Mouse (Mus musculus): Measurements from ENCODE around the gene Tssk1. TPM values are rescaled to one million over a fixed set of nuclear protein-coding genes. Genes with fewer than 3 reads are reported as not detected.

Tssk1 gene
- polyA plus RNA-seq, 2 experiments, result 0.04 TPM; not detected in 1

GRCm38 (mm10) chr16:17929211-17929610, 35.2 kb downstream of the Tssk1 start:
- Histone ChIP-seq H3K9ac (ENCODE audit: low read depth, low read length, severe bottlenecking) (no peak overlapping the region), H3K4me3 (replicated peaks; ENCODE audit: low read length) (no peak overlapping the region), H3K36me3 (ENCODE audit: control insufficient read depth, insufficient read depth, low read length) (peaks cover 14% of the 10 kb centered on the region), H3K4me2 (replicated peaks; ENCODE audit: low read depth, low read length, severe bottlenecking) (no peak overlapping the region; the same call in 1 of the 2 replicates), H3K9me3 (ENCODE audit: control insufficient read depth, low read length) (no peaks in the 10 kb centered on the region), H3K4me1 (ENCODE audit: control insufficient read depth, insufficient read depth, low read length) (no peaks in the 10 kb centered on the region), H3K27me3 (ENCODE audit: control insufficient read depth, insufficient read depth, low read length) (no peaks in the 10 kb centered on the region), H3K27ac (replicated peaks; ENCODE audit: low read depth, low read length) (no peak overlapping the region)
- 27% methylated on average over 2 of the region's 2 CpGs for WGBS
- ATAC-seq (ENCODE audit: low FRiP score, low read depth) (no peak), DNase-seq (ENCODE audit: low spot score) (no peak)
- no peak for TF ChIP-seq POLR2A (IDR thresholded peaks at IDR 0.05; ENCODE audit: borderline replicate concordance, extremely low read depth, insufficient read depth, insufficient read length)

DNA sequence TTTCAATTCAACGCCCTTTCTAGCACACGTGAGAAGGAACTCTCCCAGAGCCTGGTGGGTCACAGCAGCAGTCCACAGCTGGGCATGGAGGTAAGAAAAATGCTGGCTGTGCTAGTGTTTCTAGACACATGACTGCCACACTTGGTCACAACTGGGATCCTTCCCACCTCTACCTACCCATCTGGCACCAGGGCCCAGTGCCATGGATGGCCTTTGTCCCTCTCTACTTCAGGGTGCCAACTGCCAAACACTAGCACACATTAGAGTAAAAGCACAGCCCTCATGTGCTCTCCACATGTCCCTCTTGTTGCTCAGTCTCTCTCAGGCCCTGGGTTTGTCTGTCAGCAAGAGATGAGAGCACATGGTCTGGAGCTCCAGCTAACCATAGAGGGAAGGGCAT, 35.6 kb downstream of the Tssk1 start:
- H3K36me3 ChIP-seq (ENCODE audit: control insufficient read depth, insufficient read depth, low read length), result peaks cover 14% of the 10 kb centered on the region
- DNase-seq (ENCODE audit: low spot score) (no peak), ATAC-seq (ENCODE audit: low FRiP score, low read depth) (no peak)
- H3K4me2 ChIP-seq (replicated peaks; ENCODE audit: low read depth, low read length, severe bottlenecking), result no peak overlapping the region
- no peak overlapping the region for H3K9ac ChIP-seq (ENCODE audit: low read depth, low read length, severe bottlenecking)
- H3K27me3 ChIP-seq (ENCODE audit: control insufficient read depth, insufficient read depth, low read length), result no peaks in the 10 kb centered on the region
- no peak overlapping the region for H3K27ac ChIP-seq (replicated peaks; ENCODE audit: low read depth, low read length)
- no peak for TF ChIP-seq POLR2A (IDR thresholded peaks at IDR 0.05; ENCODE audit: borderline replicate concordance, extremely low read depth, insufficient read depth, insufficient read length)
- H3K4me1 ChIP-seq (ENCODE audit: control insufficient read depth, insufficient read depth, low read length), result no peaks in the 10 kb centered on the region
- no peaks in the 10 kb centered on the region for H3K9me3 ChIP-seq (ENCODE audit: control insufficient read depth, low read length)
- WGBS, result 64% methylated on average over 2 of the region's 2 CpGs
- H3K4me3 ChIP-seq (replicated peaks; ENCODE audit: low read length), result no peak overlapping the region

GRCm38 (mm10) chr16:17931906-17932460, 38.0 kb downstream of the Tssk1 start:
- Histone ChIP-seq H3K36me3 (ENCODE audit: control insufficient read depth, insufficient read depth, low read length) (no peaks in the 10 kb centered on the region), H3K4me3 (replicated peaks; ENCODE audit: low read length) (no peak overlapping the region), H3K9me3 (ENCODE audit: control insufficient read depth, low read length) (no peaks in the 10 kb centered on the region), H3K27me3 (ENCODE audit: control insufficient read depth, insufficient read depth, low read length) (no peaks in the 10 kb centered on the region), H3K4me1 (ENCODE audit: control insufficient read depth, insufficient read depth, low read length) (no peaks in the 10 kb centered on the region), H3K4me2 (replicated peaks; ENCODE audit: low read depth, low read length, severe bottlenecking) (no peak overlapping the region), H3K27ac (replicated peaks; ENCODE audit: low read depth, low read length) (no peak overlapping the region), H3K9ac (ENCODE audit: low read depth, low read length, severe bottlenecking) (no peak overlapping the region)
- 53% methylated on average over 5 of the region's 5 CpGs for WGBS
- ATAC-seq (ENCODE audit: low FRiP score, low read depth), result no peak
- no peak for DNase-seq (ENCODE audit: low spot score)
- no peak for TF ChIP-seq POLR2A (IDR thresholded peaks at IDR 0.05; ENCODE audit: borderline replicate concordance, extremely low read depth, insufficient read depth, insufficient read length)

DNA sequence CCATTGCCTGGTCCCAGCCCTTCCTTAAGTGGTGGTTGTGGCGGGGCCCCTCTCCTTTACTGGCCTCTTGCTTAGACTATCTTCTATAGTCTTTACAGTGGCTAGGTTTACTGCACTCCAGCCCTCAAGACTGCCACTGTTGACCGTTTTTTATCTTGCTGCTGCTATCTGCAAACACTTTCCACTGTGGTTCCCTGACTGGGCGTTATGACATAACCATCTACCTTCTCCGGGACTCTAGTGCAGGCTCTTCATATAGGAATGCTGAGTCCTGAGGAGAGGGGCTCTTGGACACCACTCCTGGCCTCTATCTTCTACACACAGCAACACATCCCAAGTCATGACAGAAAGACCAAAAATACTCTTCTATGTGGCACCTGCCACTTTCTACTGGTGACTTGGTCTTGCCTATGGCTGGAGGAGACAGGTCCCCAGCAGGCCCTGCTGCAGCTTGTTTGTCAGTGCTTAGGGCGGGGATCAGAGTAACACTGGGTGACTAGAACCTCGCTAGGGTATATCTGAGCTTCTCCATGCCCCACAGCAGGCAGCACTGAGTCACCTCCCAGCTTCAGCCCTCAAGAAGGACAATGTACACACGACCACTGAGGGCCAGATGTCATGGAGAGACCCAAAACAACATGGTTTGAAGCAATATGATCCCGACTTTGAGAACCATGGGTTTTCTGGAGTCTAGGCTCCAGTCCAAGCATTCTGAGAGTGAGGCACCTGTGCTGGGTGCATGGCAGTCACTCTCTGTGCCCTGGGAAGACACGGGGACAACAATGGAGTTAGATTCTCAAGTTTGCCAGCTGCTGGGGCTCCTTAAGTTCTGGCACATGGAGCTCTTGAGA, 39.8 kb downstream of the Tssk1 start:
- Histone ChIP-seq H3K4me3 (replicated peaks; ENCODE audit: low read length) (no peak overlapping the region), H3K36me3 (ENCODE audit: control insufficient read depth, insufficient read depth, low read length) (no peaks in the 10 kb centered on the region), H3K27ac (replicated peaks; ENCODE audit: low read depth, low read length) (no peak overlapping the region), H3K4me1 (ENCODE audit: control insufficient read depth, insufficient read depth, low read length) (no peaks in the 10 kb centered on the region), H3K4me2 (replicated peaks; ENCODE audit: low read depth, low read length, severe bottlenecking) (no peak overlapping the region), H3K9me3 (ENCODE audit: control insufficient read depth, low read length) (no peaks in the 10 kb centered on the region), H3K27me3 (ENCODE audit: control insufficient read depth, insufficient read depth, low read length) (no peaks in the 10 kb centered on the region), H3K9ac (ENCODE audit: low read depth, low read length, severe bottlenecking) (no peak overlapping the region)
- 73% methylated on average over 9 of the region's 9 CpGs for WGBS
- DNase-seq (ENCODE audit: low spot score), result no peak
- TF ChIP-seq POLR2A (IDR thresholded peaks at IDR 0.05; ENCODE audit: borderline replicate concordance, extremely low read depth, insufficient read depth, insufficient read length), result no peak
- no peak for ATAC-seq (ENCODE audit: low FRiP score, low read depth)

- Histone ChIP-seq H3K9me3 (ENCODE audit: control insufficient read depth, low read length) (no peaks in the 10 kb centered on the region), H3K4me3 (replicated peaks; ENCODE audit: low read length) (no peak overlapping the region), H3K4me1 (ENCODE audit: control insufficient read depth, insufficient read depth, low read length) (no peaks in the 10 kb centered on the region), H3K27ac (replicated peaks; ENCODE audit: low read depth, low read length) (no peak overlapping the region), H3K4me2 (replicated peaks; ENCODE audit: low read depth, low read length, severe bottlenecking) (no peak overlapping the region), H3K27me3 (ENCODE audit: control insufficient read depth, insufficient read depth, low read length) (no peaks in the 10 kb centered on the region), H3K36me3 (ENCODE audit: control insufficient read depth, insufficient read depth, low read length) (no peaks in the 10 kb centered on the region), H3K9ac (ENCODE audit: low read depth, low read length, severe bottlenecking) (no peak overlapping the region)
- 67% methylated on average over 3 of the region's 3 CpGs for WGBS
- TF ChIP-seq POLR2A (IDR thresholded peaks at IDR 0.05; ENCODE audit: borderline replicate concordance, extremely low read depth, insufficient read depth, insufficient read length), result no peak
- DNase-seq (ENCODE audit: low spot score) (no peak), ATAC-seq (ENCODE audit: low FRiP score, low read depth) (no peak)
These were observed 40.5 kb downstream of the Tssk1 start for GRCm38 (mm10) chr16:17934445-17934910.

All from limb, embryonic 14.5 days (tissue).